Mouse (Mus musculus) spleen, adult 10 weeks (tissue): ENCODE data around the gene Olfr668. TPM values are rescaled to one million over a fixed set of nuclear protein-coding genes. Genes with fewer than 3 reads are reported as not detected.

Source experiments
- polyA plus RNA-seq: library from polyadenylated mRNA; stranded (reverse); fragments of 350-450 nt; fragmentation: Illumina TruSeq; extraction: RNeasy Lipid Tissue Mini Kit (QIAGEN cat#74804); gene quantifications from one replicate; pipeline ENCODE4 v1.2.3, GENCODE M21; 2015; ENCODE audit warnings: low replicate concordance; ENCODE audit not compliant: insufficient read depth

Gene Olfr668
- not detected for polyA plus RNA-seq

DNA sequence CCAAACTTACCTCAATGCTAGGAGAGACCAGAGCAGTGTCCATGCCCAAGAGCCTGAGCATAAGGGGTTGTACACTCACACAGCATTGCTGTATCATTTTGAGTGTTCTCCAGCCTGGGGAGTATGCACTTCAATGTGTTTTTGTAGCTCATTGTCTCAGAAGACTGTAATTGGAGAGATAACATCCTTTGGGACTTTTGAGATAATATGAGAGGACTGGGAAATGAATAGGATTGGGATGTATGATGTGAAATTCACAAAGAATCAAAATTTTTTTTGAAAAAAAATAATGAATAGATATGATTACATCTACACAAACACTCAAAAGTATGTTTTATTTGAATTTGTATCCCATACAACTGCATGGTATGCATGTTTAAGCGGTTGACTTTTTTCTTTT lies at the start of gene Olfr668:
Gene Olfr668 (minus strand): TSS at position 101 of the 400 bp plus-strand sequence.

DNA sequence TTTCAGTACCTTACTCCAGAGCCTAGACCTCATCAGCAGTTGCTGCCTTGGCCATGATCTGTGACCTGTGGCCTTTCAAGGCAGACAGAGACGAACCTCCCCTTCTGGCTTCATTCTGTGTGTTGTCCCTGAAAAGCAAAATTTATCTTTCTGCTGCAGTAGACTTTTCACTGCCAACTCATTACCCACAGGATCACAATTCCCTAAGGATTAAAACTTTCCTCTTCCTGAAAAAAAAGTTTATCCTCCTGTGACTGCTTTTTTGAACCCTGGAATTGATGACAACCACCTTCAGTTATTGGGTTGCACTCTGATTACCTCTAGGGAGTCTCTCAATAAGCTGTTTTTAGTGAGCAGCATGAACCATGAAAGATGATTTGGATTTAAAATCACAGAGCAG lies 34.7 kb upstream of the Olfr668 start, which contains the start of gene Olfr670:
Gene Olfr670 (minus strand): TSS at position 101 of the 400 bp plus-strand sequence.

DNA sequence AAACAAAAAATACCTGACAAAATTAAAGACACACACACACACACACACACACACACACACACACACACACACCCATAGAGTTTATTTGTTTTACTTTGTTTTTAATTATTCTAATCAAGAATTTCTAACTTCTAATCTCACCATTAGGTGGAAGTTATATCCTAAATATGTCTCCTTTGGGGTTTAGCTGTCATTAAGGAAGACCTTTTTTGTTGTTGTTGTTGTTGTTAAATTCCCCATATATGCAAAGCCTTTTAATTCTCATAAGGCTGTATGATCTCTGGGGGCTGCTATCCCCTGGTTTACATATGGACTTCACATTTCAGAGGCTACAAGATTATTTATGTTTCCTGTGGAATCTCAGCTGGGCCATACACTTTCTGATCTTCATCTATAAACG lies 6.1 kb upstream of the Olfr668 start, which contains the start of gene Olfr669:
Gene Olfr669 (plus strand): TSS at position 301 of the 400 bp plus-strand sequence.

DNA sequence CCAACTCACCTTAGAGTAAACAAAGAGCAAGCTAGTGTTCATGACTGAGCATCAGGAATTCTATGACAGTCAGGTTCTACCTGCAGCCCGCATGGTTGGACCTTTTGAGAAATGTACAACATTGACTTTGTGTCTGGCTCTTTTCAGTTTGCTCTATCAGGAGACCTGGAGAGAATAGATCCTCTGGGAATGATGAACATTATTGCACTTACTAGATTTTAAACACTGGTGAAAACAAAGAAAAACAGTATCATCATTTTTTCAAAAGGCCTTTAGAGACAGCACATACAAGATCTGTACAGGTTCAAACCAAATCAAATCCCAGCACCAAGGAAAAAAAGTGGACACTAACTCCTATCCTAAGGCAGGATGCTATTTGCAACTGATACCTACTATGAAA lies 6.5 kb downstream of the Olfr668 start, which contains the start of gene Olfr667:
Gene Olfr667 (minus strand): TSS at position 101 of the 400 bp plus-strand sequence.

DNA sequence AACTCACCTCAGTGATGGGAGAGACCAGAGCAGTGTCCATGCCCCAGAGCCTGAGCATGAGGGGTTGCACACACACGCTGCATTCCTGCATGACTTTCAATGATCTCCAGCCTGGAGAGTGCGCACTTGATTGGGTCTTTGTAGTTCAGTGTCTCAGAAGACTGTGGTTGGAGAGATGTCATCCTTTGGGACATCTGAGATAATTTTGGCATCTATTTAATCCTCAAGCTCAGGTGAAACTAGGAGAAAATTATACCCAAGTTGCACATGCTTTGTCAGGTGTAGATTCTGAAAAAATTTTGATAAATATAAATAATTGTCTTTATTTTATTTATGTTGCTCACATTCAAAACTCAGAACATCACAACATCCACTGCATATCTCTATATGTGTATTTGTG lies 32.0 kb downstream of the Olfr668 start, which contains the start of gene Olfr666:
Gene Olfr666 (minus strand): TSS at position 101 of the 400 bp plus-strand sequence.

DNA sequence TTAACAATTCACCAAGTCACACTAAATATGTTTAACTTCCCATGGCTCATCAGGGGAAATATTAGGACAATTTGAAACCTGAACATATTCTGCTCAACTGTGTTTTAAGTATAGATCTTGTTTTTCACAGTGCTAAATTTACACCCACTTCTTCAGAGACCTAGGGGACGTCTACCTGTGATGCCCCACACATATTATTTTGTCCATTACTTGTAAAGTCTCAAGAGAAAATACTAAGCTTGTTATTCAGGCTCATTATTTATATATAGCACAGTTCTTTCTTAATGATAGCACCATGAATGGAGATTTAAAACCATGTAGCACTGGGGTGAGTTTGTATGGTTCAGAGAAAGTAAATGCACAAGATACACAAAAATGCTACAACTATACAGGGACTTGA lies 50.1 kb downstream of the Olfr668 start, which contains the start of gene Olfr665:
Gene Olfr665 (plus strand): TSS at position 301 of the 400 bp plus-strand sequence.

Other genes starting within 250 kb of the Olfr668 start
- not detected for gene Olfr661, start 241.6 kb downstream of the Olfr668 start, polyA plus RNA-seq
- not detected for gene Usp17le, start 150.6 kb downstream of the Olfr668 start, polyA plus RNA-seq
- not detected for gene Usp17lb, start 85.5 kb downstream of the Olfr668 start, polyA plus RNA-seq
- not detected for gene Usp17la, start 71.0 kb downstream of the Olfr668 start, polyA plus RNA-seq
- not detected for gene Olfr665, start 50.0 kb downstream of the Olfr668 start, polyA plus RNA-seq
- not detected for gene Olfr666, start 32.1 kb downstream of the Olfr668 start, polyA plus RNA-seq
- gene Olfr667, start 6.6 kb downstream of the Olfr668 start, polyA plus RNA-seq = not detected
- gene Olfr669, start 6.2 kb upstream of the Olfr668 start, polyA plus RNA-seq = not detected
- gene Olfr670, start 34.6 kb upstream of the Olfr668 start, polyA plus RNA-seq = not detected
- gene Olfr671, start 51.1 kb upstream of the Olfr668 start, polyA plus RNA-seq = not detected
- gene Olfr672, start 74.0 kb upstream of the Olfr668 start, polyA plus RNA-seq = not detected
- not detected for gene Olfr675, start 100.4 kb upstream of the Olfr668 start, polyA plus RNA-seq
- gene Olfr676, start 104.6 kb upstream of the Olfr668 start, polyA plus RNA-seq = not detected
- not detected for gene Olfr677, start 123.3 kb upstream of the Olfr668 start, polyA plus RNA-seq
- not detected for gene Olfr678, start 136.4 kb upstream of the Olfr668 start, polyA plus RNA-seq
- not detected for gene Olfr679, start 153.1 kb upstream of the Olfr668 start, polyA plus RNA-seq
- not detected for gene Olfr680-ps1, start 164.8 kb upstream of the Olfr668 start, polyA plus RNA-seq
- not detected for gene Olfr681, start 188.8 kb upstream of the Olfr668 start, polyA plus RNA-seq
- not detected for gene Olfr683, start 219.0 kb upstream of the Olfr668 start, polyA plus RNA-seq
- not detected for gene Olfr684, start 235.6 kb upstream of the Olfr668 start, polyA plus RNA-seq